Mouse (Mus musculus): ENCODE measurements around the gene Alkbh3.

Gene Alkbh3

DNA sequence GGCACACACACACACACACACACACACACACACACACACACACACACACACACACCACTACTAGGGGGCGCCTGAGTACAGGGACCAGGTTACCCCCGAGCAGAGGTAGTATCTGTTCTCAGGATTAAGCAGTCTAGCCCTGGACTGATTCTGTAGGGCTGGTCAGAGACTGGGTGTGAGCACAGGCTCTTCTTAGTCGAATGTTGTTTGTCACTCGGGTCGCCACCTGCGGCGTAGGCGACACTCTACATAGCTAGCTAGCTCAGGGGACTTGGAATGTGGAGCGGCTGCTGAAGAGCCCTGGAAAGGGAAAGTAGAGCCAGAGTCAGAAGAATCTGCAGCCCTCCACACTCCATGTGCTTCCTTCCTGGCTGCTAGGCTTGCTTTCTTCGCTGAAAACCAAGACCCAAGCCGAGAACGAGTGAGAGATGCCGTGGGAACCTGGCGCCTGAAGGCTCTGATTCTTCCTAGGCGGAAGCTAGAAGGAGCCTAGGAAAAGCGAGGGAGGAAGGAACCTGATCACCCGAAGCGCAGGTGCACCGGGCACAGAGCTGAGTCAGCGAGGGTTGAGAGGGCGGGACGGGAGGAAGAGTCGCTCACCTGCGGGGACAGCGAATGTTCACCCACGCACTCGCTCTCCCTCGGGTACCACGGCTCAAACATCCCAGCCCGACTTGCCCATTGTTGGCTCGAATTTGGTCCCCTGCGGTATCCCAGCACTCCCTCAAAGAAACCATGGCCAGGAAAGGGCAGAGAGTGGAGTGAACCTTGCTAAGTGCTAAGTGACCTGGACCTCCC, 55.6 kb downstream of the Alkbh3 start:
- no peak for DNase-seq (ENCODE audit: low spot score in 2 of 2)

DNA sequence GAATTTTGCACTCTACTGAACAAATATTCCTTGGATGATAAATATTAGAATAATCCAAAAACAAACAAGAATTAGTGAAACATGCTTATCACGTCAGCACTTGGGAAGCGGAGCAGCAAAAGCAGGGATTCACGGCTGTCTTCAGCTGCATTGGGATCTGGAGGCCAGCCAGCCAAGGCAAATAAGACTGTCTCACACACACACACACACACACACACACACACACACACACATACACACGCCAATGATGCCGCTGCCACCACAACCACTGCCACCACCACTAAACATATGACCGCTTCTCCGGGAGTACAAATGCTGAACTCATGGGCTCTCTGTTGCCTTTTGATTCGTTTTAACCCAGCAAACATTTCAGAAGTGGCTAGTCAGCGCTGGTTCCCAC, 56.9 kb downstream of the Alkbh3 start:
- no peak for DNase-seq (ENCODE audit: low spot score in 2 of 2)

DNA sequence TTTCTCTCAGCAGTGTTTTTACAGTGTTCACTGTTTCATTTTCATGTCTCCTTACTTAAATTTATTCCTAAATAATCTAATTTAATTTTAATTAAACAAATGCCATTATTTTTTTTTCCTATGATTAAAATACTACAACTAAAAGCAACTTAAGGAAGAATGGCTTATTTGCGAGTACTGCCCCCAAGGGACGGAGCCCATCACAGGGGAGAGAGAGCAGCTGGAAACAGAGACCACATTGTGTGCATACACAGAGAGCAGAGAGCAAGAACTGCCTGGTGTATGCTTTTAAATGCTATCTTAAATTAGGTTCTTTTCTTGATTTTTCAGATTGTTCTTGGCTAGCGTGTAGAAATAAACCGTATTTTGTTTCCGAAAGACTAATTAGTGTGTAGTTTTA, 63.6 kb downstream of the Alkbh3 start:
- no peak for DNase-seq (ENCODE audit: low spot score in 2 of 2)

DNA sequence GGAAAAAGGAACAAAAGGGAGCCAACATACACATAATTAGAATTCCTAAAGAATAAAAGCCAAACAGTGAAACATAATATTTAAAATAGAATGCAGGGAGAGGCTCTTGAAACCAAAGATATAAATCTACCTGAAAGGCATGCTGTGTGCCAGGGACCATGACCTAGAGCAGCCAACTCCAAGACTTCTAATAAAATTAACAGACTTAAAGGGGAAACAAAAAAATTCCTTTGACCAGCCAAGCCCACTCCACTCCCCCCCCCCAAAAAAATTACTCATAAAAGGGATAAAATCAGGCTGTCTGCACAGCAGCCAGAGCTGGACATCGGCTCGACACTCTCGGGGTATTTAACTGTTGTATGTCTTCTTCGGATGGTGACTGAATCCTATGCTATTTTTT, 65.8 kb downstream of the Alkbh3 start:
- DNase-seq (ENCODE audit: low spot score in 2 of 2), result no peak

DNA sequence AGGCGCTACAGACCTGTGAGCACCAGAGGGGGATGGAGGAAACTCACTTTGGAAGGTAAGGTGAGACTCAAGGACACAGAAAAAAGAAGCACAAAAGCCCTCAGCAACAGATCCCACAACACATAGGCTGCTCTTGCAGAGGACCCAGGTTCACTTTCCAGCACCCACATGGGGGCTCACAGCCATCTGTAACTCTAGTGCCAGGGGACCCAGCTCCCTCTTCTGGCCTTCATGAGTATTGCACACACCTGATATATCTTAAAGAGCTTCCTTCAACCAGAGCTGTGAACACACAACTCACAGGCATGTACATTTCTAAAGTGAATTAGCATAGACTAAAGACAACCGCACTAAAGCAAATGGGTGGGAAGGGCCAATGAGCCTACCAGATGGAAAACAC, 66.5 kb downstream of the Alkbh3 start:
- DNase-seq (ENCODE audit: low spot score in 2 of 2), result no peak

DNA sequence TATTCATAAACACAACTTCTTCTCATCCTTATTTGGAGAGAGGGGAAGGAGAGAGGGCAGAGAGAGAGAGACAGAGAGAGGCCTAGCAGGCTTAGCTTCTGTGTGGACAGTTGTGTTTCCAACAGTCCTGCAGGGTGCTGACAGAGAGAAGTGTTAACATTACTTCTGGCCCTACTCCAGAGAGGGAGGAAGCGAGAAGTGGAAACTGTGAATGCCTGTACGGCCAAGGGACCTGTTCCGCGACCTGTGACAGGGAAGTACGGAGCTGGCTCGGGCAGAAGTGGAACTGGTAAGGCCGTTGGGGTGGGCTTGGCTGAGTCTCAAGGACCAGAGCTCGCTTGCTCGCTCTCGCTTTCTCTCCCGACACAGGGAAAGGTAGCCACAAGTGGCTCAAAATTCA, 68.9 kb downstream of the Alkbh3 start:
- no peak for DNase-seq (ENCODE audit: low spot score in 2 of 2)

DNA sequence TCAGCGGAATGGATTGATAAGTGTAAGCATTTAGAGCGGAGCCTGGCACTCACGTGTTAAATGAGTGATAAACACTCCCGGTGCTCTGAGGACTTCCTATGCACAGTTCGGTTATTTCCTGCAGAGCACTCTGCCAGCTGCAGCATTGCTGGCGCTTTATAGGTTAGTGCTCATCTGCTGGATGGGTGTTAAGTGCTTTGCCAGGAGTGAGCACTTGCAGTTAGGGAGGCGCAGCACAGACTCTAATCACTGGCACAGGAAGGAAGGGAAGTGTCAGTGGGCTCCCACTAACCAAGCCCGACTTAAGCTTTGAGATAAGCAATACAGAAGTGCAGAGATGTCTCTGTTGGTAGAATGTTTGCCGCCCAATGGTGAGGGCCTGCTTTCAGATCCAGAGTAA, 72.1 kb downstream of the Alkbh3 start:
- DNase-seq (ENCODE audit: low spot score in 2 of 2), result no peak
